Mouse (Mus musculus): ENCODE measurements around the gene Anxa4. TPM values are rescaled to one million over a fixed set of nuclear protein-coding genes. Genes with fewer than 3 reads are reported as not detected.

The Anxa4 gene
- total RNA-seq, 2 experiments from 2014 or later, result 8.7 to 15.2 TPM

DNA sequence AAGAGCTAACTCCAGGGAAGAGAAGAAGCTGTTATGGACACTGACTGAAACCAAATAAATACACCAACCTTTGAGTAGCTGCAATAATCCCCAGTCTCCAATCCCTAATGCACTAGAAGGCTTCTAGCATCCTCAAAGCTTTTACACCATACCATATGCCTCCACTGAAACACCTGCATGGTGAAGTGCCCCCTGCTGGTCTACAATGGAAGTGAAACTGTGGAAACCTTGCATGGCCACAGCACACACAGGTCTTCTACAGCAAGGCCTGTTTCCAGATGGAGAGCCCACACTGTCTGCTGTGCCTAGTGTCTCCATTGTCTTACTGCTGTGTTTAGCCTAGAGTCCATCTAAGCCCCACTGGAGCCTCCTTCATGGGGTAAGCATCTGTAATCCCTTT lies 98.9 kb downstream of the Anxa4 start:
- peak; percentile 83 for ATAC-seq (replicated peaks; ENCODE audit: low FRiP score, low TSS enrichment, poor library complexity, severe bottlenecking)

DNA sequence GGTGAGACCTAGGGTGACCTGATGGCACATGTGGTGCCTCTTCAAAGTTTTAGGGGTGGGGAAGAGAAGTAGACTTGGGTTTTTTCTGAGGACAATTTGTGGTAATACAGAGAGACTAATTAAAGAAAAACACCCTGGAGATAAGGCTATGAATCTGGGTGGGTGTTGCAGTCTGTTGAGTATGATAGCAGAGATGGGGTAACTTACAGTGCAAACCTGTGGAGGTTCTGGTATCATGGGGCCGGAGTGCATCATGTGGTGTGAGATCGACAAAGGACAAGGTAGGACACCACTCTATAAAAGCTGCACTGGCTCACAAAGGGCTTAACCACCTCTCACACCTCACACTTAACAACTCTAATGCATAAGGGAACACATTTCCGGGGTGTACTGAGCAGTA lies 103.7 kb downstream of the Anxa4 start:
- peak; percentile 79 for ATAC-seq (replicated peaks; ENCODE audit: low FRiP score, low TSS enrichment, poor library complexity, severe bottlenecking)

DNA sequence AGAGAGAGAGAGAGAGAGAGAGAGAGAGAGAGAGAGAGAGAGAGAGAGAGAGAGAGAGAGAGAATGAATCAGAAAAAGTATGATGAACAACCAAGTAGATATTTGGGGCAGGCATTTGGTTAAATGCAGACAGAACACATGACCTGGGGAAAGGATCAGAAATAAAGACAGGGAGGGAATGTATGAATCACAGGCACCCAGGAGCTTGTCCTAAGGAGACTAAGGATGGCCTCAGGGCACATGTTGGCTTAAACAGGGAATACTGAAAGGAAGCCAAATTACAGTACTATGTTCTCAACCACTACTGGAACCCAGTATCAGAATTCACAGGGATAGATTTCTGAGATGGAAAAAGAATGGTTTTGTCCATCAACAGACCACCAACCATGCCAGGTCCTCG lies 106.4 kb downstream of the Anxa4 start:
- no peak for ATAC-seq (replicated peaks; ENCODE audit: low FRiP score, low TSS enrichment, poor library complexity, severe bottlenecking)

Other genes with a start within 250 kb of the Anxa4 start
- not detected in 2 replicates for gene Asprv1, start 165.4 kb downstream of the Anxa4 start, total RNA-seq (2014; fragmentation: Nextera tagmentation)
- not detected in 2 replicates for gene Asprv1, start 165.4 kb downstream of the Anxa4 start, total RNA-seq (2017)
- 7.6 and 19.5 TPM in 2 replicates for gene Mxd1, start 124.4 kb downstream of the Anxa4 start, total RNA-seq (2014; fragmentation: Nextera tagmentation)
- 14.9 and 16.2 TPM in 2 replicates for gene Mxd1, start 124.4 kb downstream of the Anxa4 start, total RNA-seq (2017)
- 75.7 and 89.2 TPM in 2 replicates for gene Snrnp27, start 109.1 kb downstream of the Anxa4 start, total RNA-seq (2014; fragmentation: Nextera tagmentation)
- 127 and 139 TPM in 2 replicates for gene Snrnp27, start 109.1 kb downstream of the Anxa4 start, total RNA-seq (2017)
- gene Gmcl1, start 60.2 kb downstream of the Anxa4 start, total RNA-seq (2014; fragmentation: Nextera tagmentation), result 18.7 and 28.4 TPM in 2 replicates
- gene Gmcl1, start 60.2 kb downstream of the Anxa4 start, total RNA-seq (2017), result 23.4 and 23.7 TPM in 2 replicates
- gene Aak1, start 55.9 kb upstream of the Anxa4 start, total RNA-seq (2014; fragmentation: Nextera tagmentation), result 23.7 and 33.3 TPM in 2 replicates
- 7.0 and 7.9 TPM in 2 replicates for gene Aak1, start 55.9 kb upstream of the Anxa4 start, total RNA-seq (2017)
- 68.1 and 91.5 TPM in 2 replicates for gene Nfu1, start 215.7 kb upstream of the Anxa4 start, total RNA-seq (2014; fragmentation: Nextera tagmentation)
- 68.4 and 72.6 TPM in 2 replicates for gene Nfu1, start 215.7 kb upstream of the Anxa4 start, total RNA-seq (2017)
- 32.0 and 46.2 TPM in 2 replicates for gene Gfpt1, start 249.3 kb upstream of the Anxa4 start, total RNA-seq (2014; fragmentation: Nextera tagmentation)
- gene Gfpt1, start 249.3 kb upstream of the Anxa4 start, total RNA-seq (2017), result 34.4 and 40.3 TPM in 2 replicates